Mouse (Mus musculus) B cell, adult 2 months (primary cell): ENCODE measurements around the gene Esyt3.
A peak's percentile ranks its signal among the peaks of the same experiment; 100 is the strongest.

Experiments used
- DNase-seq, 2 experiments: peaks; one replicate each; pipeline ENCODE4 v3.0.0; 2022

The Esyt3 gene

DNA sequence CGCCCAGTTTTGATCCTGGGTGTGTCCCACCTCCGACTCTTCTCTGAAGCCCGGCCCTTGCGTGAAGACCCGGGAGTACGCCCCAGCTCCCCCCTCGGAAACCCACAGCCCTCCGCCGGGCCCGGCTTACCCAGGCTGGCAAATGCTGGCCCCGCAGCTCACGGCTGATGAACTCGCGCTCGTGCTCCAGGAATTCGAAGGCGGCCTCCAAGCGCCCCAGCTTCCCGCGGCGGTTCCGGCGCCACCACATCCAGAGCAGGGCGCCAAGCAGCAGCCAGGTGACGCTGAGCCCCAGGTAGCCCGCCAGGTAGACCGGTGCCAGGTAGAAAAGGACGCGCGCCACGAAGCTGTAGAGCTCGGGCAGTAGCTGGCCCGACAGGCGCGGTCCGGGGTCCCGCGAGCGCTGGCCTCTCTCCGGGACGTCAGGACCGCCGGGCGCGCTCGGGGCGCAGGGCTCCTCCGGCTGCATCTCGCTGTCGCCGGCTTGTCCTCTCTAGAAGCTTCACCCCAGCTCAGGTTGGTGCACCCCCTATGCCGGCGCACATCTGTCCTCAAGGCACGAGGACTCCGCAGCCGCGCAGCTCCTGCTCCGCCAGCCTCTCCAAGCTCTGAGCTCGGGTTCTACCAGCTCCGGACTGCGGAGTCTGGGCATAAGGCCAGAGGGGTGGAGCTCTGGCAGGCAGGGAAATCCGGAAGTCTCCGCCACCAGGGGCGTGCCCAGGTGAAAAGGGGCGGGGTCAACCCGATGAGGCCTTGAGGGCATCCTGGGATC, at the start of gene Esyt3:
Gene Esyt3 (minus strand): TSS at position 637 of the 772 bp plus-strand sequence.
- no peak for DNase-seq

DNA sequence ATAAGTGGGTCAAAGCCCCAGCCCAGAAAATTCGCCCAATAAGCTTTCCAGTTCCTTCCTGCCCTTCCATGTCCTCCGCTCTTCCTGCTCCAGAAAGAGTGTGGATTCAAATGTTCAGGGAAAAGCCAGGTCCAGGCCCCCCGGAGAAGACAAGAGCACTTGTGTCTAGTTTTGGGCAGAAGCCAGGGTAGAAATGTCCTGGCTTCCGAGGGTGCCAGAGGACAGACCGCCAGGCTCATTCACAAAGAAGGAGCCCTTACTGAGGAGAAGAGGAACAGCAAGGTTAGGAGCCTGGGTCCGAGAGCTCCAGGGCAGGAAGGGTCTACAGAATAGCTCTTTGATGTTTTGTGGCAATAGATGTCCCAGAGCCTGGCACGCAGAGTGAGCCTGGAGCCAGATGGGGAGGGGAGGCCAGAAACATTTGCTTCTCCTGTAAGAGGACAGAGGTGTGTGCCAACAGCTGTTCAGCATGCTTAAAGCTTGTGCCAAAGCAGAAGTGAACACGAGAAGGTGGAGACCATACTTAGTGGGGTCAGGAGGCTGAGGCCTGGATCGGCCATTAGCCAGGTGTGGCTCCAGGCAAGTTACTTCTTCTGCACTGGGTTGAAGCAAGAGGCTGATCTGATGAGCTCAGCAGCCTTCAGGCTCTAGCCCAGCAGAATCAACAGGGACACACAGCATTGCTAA, 43.1 kb upstream of the Esyt3 start:
- no peak for DNase-seq

DNA sequence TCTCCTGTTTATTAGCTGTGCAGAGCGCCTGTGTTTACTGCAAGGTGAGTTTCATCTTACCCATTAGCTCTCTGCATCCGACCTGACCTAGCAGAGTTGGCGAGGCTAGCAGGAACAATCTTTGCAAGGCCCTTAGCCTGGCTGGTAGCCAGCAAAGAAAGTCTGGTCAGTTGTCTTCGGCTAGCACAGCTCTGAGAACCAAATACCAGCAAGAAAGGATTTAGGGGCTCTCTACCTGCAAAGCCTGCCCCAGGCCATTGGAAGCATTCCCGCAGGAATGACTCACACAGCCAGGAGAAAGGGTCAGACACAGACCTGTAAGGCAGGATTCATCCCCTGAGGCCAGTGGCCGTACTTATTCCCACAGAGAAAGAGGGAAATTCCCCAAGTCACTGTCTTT, 42.4 kb upstream of the Esyt3 start:
- DNase-seq: no peak

DNA sequence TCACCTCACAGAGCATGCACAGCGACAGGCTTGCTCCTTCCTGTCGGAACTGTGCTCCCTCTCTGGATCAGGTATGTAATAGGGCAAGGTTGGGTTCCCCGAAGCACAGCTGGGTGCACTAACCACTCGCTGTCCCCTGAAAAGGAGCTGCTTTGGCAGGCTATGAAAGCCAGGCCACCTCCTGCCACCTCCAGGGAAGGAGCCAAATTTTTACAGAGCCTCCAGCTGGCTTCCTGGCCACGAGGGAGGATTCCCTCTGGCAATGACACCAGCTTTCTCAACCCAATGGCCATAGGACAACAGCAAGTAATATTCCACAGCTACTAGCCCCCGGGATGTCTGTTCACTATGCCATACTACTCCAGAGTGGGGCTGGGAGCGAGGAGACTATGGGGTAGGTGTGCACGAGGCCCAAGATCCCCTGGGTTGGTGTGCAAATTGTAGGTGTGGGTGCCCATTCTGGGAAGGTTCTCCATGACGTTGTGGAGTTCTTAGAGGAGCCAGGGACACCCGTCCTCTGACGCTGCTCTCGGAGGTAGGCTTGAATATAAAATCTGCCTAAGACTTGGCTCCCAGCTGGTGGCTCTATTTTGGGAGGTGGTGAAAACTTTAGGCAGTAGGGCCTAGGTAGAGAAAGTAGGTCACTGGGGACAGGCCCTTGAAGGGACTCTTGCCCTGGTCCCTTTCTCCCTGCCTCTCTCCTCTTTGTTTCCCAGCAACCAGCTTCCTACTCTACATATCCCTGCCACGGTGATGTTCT, 38.9 kb upstream of the Esyt3 start:
- no peak for DNase-seq

DNA sequence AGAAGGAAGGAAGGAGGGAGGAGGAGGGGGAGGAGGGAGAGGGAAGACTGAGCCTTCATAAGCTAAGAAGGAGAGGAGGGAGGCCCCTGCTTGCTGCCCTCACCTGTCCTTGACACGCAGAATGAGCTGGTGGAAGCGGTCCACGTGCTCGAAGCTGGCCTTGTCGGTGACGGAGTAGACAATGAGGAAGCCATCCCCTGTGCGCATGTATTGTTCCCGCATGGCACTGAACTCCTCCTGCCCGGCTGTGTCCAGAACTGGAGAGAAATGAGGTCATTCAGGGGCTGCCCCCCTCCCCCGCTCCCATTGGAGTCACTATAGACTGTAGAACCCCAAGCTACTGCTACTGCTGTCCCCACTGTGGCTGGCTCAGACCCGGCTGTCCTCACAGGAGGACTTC, 36.0 kb upstream of the Esyt3 start:
- DNase-seq: no peak

DNA sequence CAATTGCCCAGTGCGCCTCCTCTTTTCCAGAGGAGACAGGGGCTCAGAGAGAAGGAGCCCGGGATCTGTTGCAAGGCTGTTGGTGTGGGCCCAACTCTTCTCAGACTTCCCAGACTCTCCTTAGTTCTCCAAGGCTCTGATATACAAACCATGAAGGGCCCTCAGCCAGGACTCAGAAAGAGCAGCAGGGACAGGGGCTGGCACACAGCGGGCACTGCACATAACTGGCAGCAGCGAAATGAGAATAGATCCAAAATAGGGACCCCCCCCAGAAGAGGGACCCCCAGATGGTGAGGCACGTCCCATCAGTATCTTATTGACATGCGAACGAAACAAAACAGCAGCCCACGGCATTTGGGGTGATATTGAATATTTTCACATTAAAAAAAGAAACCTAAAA, 34.8 kb upstream of the Esyt3 start:
- DNase-seq: no peak

DNA sequence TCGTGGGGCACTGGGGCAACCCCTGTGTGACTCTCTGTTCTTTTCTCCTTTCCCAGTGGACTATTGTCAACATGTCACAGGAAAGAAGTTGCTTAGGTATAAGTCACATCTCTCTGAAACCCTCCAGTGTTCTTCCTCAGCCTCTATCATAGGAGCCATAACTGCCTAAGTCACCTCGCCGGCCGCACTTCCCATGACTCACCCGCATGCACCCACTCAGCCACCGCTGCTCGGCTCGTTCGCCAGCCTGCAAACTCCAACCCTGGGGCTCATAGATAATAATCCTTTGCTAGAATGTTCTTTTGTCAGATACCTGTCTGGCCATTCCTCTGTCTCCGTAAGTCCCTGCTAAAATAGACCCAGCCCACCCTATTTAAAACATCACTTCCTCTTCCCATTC, 33.2 kb upstream of the Esyt3 start:
- DNase-seq: no peak

DNA sequence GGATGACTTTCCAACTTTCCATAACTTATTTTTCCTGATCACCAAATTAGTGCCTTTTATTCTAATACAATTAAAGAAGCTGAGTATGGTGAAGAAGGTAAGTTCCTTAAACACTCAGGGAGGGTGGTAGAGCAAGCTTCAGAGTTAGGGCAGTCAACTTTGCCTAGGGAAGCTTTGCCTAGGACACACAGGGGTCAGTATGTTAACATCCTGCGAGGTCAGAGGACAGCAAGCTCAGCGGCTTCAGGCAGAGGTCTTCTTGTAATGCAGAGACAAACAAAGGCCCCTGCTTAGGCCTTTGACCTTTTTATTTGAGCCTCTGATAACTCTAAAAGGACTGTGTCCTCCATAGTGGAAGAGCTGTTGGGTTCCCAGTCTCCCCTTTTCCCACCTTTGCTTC, 32.4 kb upstream of the Esyt3 start:
- DNase-seq: no peak

DNA sequence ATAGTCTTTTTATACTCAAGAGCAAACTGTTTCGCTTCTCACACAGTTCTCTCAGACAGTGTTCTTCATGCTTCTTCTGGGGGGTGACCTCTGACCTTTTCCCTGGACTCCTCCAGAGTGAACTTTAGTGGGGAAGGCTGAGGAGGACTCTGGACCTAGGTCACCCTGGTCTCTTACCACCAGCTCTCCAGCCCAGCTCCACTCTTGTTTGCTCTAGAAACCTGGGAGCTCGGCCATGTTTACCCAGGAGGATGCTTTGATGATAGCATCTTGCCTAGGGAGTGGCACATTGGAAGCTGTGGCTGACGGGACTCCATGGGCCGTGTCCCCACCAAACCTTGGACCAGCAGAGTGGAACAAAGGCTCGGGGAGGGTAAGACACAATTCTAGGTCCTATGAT, 31.8 kb upstream of the Esyt3 start:
- DNase-seq: no peak

DNA sequence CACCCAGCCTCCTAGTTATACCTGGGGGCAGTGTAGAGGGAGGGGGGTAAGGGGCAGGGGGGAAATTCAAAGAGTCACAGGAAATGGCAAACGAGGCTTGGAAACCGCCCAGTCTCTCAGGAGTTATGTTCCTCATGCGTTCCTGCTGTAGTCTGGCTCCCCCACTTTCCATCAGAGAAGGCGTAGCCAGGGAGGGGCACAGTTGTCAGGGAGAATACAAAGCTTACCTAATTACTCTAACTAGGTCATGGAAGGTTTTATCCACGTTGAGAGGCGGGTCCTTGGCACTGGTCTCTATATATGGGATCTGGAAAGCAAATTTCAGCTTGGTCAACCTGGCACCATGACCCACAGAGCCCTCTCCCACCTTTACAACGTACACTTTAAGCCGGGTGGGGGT, 31.1 kb upstream of the Esyt3 start:
- no peak for DNase-seq

DNA sequence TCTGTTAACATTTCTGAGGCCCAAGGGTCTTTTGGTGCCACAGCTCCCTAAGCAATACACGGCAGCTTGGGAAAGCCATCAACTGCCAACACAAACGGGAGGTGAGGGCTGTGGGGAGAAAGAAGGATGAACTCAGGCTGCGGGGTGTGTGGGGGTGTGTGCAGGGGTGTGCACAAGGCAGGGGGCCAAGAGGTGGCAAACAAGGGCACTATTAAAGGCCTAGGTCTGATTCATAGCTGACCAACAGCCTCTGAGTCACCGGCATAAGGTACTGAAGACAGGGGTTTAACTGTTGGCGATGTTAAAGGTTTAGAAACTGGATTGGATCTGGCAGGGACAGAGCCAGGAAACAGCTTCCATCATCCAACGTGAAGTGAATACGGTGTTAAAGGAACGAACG, 30.5 kb upstream of the Esyt3 start:
- no peak for DNase-seq

DNA sequence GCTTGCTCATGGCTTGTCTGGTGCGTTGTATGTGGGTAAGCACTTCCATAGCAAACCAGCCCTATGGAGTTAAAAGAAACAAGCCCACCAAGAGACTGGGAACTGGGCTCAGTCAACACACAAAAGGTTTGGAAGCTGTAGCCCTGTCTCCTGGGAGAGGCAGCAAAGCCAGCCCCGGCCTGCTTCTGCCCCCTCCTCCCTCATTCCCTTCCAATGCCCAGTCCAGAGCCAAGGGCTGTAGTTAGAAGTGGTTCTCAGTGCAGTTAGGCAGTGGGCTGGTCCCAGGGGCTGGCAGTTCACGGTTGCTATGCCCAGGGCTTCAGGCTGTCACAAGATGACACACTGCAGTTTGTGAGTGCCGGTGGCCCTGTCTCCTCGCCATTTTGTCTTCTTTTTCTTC, 29.7 kb upstream of the Esyt3 start:
- no peak for DNase-seq

DNA sequence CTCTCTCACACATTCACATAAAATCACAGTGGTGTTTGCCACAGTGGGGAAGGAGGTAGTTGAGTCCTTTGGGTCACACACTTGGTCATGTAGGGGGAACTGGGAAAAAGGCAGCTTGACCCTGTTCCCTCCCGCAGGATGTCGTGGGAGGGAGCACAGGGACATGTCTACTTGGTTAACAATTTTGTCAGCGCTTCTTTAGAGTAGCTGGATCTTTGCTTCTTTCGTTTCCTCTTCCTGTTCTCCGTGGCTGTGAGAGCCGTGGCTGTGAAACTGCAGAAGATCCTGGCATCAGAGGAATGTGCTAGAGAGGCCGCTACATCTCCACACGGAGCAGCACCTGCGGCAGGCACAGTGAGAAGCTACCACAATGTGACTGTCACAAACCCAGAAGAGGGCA, 24.2 kb upstream of the Esyt3 start:
- DNase-seq: no peak

DNA sequence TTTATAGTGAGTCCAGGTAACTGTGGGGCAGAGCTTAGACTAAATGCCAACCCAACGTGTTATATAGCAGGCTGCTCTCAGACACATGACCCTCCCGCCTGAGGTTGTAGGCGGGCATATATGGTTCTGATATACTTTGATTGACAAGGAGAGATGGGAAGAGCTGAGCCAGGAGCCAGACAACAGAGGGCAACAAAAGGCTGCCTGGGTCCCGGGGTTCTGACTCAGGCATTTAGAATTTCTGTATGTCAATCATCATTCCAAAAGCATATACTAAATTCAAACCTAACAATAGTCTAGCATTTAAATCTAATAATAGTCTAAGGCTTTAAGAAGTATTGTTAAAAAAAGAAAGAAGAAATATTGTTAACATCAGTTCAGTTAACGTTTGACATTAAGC, 20.8 kb upstream of the Esyt3 start:
- DNase-seq: no peak

DNA sequence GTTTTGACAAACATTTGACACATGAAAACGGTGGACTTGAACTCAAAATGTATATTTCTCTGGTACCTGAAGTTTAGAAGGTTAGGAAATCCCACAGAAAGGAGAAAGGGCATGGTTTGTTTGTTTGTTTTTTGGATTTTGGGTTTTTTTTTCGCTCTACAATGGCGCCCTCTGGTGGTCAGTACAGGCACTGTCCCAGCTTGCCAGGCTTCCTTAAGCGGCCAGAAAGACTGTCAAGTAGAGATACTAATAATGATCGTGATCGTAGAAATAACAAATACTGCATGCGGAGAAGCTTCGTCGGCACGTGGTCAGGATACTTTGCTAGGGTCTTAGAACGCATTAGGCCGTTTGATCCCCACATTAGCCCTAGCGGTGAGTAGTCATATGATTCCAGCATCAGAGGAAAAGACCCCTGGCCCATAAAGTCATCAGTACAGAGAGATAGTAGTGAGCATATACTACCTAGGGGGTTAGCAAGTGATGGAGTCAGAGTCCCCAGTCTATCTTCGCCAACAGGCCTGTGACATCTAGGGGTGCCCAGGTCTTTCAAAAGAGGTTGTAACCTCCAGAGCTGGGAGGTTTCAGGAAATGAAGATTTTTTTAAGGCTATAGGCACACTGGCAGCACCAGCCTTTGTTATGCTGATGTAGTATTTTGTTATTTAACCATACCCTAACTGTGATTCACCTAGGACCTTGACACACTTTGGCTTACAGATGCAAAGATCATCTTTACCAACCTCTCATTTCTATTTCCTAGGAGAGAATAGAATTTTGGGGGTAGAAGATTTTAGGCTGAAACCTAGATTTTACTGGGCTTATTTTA, 18.4 kb upstream of the Esyt3 start:
- peak; percentile 59 to 62 for DNase-seq

DNA sequence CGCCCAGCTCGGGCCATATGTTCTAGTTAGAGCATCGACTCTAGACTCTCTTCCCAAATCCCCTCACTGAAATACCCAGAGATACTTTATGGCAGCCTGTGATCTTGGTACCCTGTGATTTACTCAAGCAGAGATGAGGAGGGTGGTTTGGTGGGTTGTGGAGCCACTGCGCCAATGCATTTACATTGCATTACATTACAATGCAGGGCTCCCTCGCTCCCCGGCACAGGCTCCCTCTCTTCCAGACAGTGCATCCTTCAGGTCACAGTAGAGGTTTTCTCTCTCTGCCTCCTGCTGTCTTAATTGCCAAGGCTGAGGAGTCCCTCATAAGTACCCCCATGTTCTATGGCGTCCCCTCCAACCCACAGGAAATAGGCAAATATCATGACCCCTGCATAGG, 10.1 kb upstream of the Esyt3 start:
- DNase-seq: no peak

DNA sequence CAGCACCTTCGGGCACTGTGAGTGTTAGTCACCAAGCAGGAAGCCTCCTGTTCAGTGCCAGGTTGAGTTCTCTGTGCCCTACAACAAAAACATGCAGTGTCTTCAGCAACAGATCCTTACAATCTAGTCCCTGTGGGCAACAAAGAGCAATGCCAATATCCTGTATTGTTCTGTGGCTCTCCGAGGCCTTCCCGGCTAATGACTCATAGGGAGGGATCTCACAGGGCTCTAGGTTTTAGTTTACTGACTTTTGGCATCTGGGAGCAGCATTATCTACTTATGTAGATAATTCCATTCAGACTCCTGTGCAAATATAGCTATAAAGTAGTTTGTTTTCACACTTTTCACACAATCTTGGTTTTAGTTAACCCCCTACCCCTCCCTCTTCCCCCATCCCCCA, 7.5 kb upstream of the Esyt3 start:
- DNase-seq: no peak

DNA sequence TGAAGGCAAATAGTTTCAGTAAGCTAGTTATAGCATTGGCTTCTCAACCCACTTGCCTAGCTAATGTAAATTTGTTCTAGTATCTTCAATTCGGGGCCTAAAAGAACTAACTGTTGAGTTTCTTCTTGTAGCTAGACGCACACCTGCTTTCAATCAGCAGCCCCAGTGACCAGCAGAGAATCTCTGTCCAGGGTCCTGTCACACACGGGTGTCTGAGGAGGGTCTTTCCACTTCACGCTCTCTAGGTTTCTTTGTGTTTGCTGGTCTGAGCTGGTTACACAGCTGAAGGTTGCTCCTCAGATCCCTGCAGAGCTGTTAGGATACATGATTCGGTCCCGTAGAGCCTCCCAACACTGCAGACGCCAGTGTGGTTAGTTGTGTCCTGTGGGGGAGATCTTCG, 4.7 kb upstream of the Esyt3 start:
- no peak for DNase-seq

DNA sequence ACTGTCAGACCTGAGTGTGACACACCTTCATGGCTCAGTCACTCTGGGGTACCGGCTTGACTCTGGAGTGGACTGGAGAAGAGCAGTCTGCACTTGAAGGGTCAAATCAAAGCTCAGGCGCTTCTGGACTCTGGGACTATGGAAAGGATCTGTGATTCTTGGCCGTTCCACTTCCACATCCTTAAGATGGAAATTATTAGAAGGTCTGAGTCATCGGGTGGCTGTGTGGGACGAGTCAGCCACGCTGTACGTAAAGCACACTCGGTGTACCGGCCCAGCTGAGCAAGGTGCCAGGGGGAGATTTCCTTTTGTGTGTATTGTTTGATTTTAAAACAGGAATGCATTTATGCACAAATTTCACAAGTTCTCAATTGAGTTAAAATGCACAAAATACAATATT, 3.6 kb upstream of the Esyt3 start:
- DNase-seq: no peak

DNA sequence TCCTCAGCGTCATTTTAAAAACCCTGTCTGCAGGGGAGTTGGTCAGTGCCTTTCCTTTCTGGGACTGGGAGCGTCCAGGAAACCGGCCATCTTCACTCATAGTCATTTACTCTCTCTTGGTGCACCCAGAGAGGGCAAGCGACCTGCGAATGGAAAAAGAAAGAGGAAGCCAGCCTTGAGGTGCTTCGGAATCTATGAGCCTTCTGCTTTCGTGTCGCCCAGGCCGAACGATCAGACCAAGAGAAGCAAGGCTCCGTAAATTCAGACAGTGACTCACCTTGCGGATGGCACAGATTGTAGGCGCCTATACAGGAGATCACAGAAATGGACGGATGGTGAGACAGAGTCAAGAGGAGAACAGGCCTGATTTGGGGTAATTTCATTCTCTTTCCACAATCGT, 655 bp upstream of the Esyt3 start:
- no peak for DNase-seq

DNA sequence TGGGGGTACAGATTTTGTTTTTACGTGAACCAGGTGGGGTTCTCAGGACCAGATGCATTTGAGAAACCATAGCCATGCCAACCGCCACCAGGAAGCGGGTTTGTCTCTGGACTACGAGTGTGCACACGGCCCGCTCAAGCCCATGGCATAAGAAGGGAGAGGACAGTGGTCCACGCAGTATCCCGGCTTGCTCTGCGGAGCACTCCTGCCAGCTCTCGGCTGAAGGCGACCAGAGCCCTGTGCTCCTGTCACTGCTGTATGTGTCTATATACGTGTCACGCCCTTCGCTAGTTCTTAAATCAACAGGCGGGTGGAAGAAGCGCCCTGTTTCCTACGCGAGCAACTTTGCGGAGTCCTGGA, 816 bp downstream of the Esyt3 start:
- no peak for DNase-seq

DNA sequence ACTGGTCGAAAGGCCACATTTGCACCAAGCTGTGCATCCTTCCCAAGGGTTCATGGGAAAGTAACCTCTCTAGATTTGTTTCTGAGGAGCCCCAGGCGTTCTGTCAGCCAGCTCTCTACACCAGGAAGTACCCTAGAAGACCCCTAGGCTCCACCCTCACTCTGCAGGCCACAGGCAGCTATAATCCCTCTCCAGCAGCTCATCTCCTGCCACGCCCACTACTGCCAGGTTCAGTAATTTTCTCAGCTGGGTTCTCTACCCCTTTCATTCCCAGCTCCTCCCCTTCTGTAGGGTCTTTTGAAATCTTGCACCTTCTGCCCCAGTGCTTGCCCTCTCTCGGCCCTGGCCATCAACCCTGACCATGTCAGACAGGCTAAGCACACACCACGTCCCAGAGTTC, 2.4 kb downstream of the Esyt3 start:
- no peak for DNase-seq

DNA sequence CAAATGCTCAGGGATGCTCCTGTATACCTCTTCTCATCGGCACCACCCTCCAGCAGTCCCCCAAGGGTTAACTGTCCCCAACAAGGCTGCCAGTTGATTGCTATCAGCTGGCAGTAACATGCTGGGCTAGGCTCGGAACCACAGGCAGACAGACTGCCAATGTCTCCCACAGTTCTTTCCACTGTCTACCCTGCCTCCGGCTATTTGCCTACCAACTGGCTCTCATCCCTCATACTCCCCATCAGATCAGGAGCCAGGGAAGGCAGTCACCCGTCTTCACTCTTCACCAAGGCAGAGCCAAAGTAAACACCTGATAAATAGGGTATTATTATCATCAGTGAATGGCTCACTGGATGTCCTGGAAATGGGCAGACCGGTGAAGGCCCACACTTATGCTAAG, 3.6 kb downstream of the Esyt3 start:
- no peak for DNase-seq
